Mouse (Mus musculus): Measurements from ENCODE around the gene Tspan3. TPM values are rescaled to one million over a fixed set of nuclear protein-coding genes. Genes with fewer than 3 reads are reported as not detected.

Tspan3 gene
- polyA plus RNA-seq, 1 experiment, result 146 TPM

GRCm38 (mm10) chr9:56131813-56132525 is 33.3 kb downstream of the Tspan3 start:
- peaks cover 39% of the 10 kb centered on the region for H3K36me3 ChIP-seq (ENCODE audit: control insufficient read depth, insufficient read depth, low read length)
- H3K27me3 ChIP-seq (ENCODE audit: control insufficient read depth, insufficient read depth, low read length), result no peaks in the 10 kb centered on the region
- H3K4me3 ChIP-seq (ENCODE audit: control insufficient read depth, insufficient read depth, low read length), result no peak overlapping the region
- DNase-seq, result no peak
- no peak overlapping the region for H3K27ac ChIP-seq (ENCODE audit: control insufficient read depth, insufficient read depth, low read length)
- TF ChIP-seq POLR2A (IDR thresholded peaks at IDR 0.05; ENCODE audit: control insufficient read depth, extremely low read depth, insufficient read depth, low read length, poor library complexity) (no peak), CTCF (IDR thresholded peaks at IDR 0.05; ENCODE audit: borderline replicate concordance, control insufficient read depth, extremely low read depth, insufficient read depth, low read length, poor library complexity) (no peak)
- 93% methylated on average over 10 of the region's 10 CpGs for WGBS
- no peaks in the 10 kb centered on the region for H3K4me1 ChIP-seq (replicated peaks; ENCODE audit: control insufficient read depth, insufficient read depth, low read length)

- Histone ChIP-seq H3K27me3 (ENCODE audit: control insufficient read depth, insufficient read depth, low read length) (no peaks in the 10 kb centered on the region), H3K36me3 (ENCODE audit: control insufficient read depth, insufficient read depth, low read length) (peaks cover 42% of the 10 kb centered on the region), H3K4me1 (replicated peaks; ENCODE audit: control insufficient read depth, insufficient read depth, low read length) (no peaks in the 10 kb centered on the region), H3K27ac (ENCODE audit: control insufficient read depth, insufficient read depth, low read length) (no peak overlapping the region), H3K4me3 (ENCODE audit: control insufficient read depth, insufficient read depth, low read length) (no peak overlapping the region)
- 91% methylated on average over 4 of the region's 4 CpGs for whole genome bisulfite sequencing
- no peak for DNase-seq
- no peak for TF ChIP-seq POLR2A (IDR thresholded peaks at IDR 0.05; ENCODE audit: control insufficient read depth, extremely low read depth, insufficient read depth, low read length, poor library complexity)
- TF ChIP-seq CTCF (IDR thresholded peaks at IDR 0.05; ENCODE audit: borderline replicate concordance, control insufficient read depth, extremely low read depth, insufficient read depth, low read length, poor library complexity), result no peak
Observed at GRCm38 (mm10) chr9:56130536-56130935, 34.7 kb downstream of the Tspan3 start.

- peaks cover 48% of the 10 kb centered on the region for H3K36me3 ChIP-seq (ENCODE audit: control insufficient read depth, insufficient read depth, low read length)
- no peaks in the 10 kb centered on the region for H3K27me3 ChIP-seq (ENCODE audit: control insufficient read depth, insufficient read depth, low read length)
- no peak overlapping the region for H3K27ac ChIP-seq (ENCODE audit: control insufficient read depth, insufficient read depth, low read length)
- WGBS, result 94% methylated on average over 3 of the region's 3 CpGs
- TF ChIP-seq POLR2A (IDR thresholded peaks at IDR 0.05; ENCODE audit: control insufficient read depth, extremely low read depth, insufficient read depth, low read length, poor library complexity) (no peak), CTCF (IDR thresholded peaks at IDR 0.05; ENCODE audit: borderline replicate concordance, control insufficient read depth, extremely low read depth, insufficient read depth, low read length, poor library complexity) (no peak)
- DNase-seq, result no peak
- H3K4me1 ChIP-seq (replicated peaks; ENCODE audit: control insufficient read depth, insufficient read depth, low read length), result no peaks in the 10 kb centered on the region
- no peak overlapping the region for H3K4me3 ChIP-seq (ENCODE audit: control insufficient read depth, insufficient read depth, low read length)
Observed at GRCm38 (mm10) chr9:56129951-56130350, 35.3 kb downstream of the Tspan3 start.

GRCm38 (mm10) chr9:56128331-56128730 is 36.9 kb downstream of the Tspan3 start:
- Histone ChIP-seq H3K27me3 (ENCODE audit: control insufficient read depth, insufficient read depth, low read length) (no peaks in the 10 kb centered on the region), H3K4me3 (ENCODE audit: control insufficient read depth, insufficient read depth, low read length) (no peak overlapping the region), H3K4me1 (replicated peaks; ENCODE audit: control insufficient read depth, insufficient read depth, low read length) (no peaks in the 10 kb centered on the region), H3K27ac (ENCODE audit: control insufficient read depth, insufficient read depth, low read length) (no peak overlapping the region), H3K36me3 (ENCODE audit: control insufficient read depth, insufficient read depth, low read length) (peaks cover 56% of the 10 kb centered on the region)
- no peak for TF ChIP-seq POLR2A (IDR thresholded peaks at IDR 0.05; ENCODE audit: control insufficient read depth, extremely low read depth, insufficient read depth, low read length, poor library complexity)
- no peak for TF ChIP-seq CTCF (IDR thresholded peaks at IDR 0.05; ENCODE audit: borderline replicate concordance, control insufficient read depth, extremely low read depth, insufficient read depth, low read length, poor library complexity)
- 78% methylated on average over 9 of the region's 9 CpGs for WGBS
- DNase-seq, result no peak

- TF ChIP-seq CTCF (IDR thresholded peaks at IDR 0.05; ENCODE audit: borderline replicate concordance, control insufficient read depth, extremely low read depth, insufficient read depth, low read length, poor library complexity), result no peak
- TF ChIP-seq POLR2A (IDR thresholded peaks at IDR 0.05; ENCODE audit: control insufficient read depth, extremely low read depth, insufficient read depth, low read length, poor library complexity), result no peak
- no peaks in the 10 kb centered on the region for H3K27me3 ChIP-seq (ENCODE audit: control insufficient read depth, insufficient read depth, low read length)
- H3K27ac ChIP-seq (ENCODE audit: control insufficient read depth, insufficient read depth, low read length), result no peak overlapping the region
- H3K4me1 ChIP-seq (replicated peaks; ENCODE audit: control insufficient read depth, insufficient read depth, low read length), result no peaks in the 10 kb centered on the region
- WGBS, result 98% methylated on average over 16 of the region's 16 CpGs
- DNase-seq, result no peak
- H3K4me3 ChIP-seq (ENCODE audit: control insufficient read depth, insufficient read depth, low read length), result no peak overlapping the region
- H3K36me3 ChIP-seq (ENCODE audit: control insufficient read depth, insufficient read depth, low read length), result peaks cover 71% of the 10 kb centered on the region
Observed at GRCm38 (mm10) chr9:56126453-56127173, 38.7 kb downstream of the Tspan3 start.

GRCm38 (mm10) chr9:56124561-56124960 is 40.7 kb downstream of the Tspan3 start:
- 94% methylated on average over 11 of the region's 11 CpGs for WGBS
- no peaks in the 10 kb centered on the region for H3K27me3 ChIP-seq (ENCODE audit: control insufficient read depth, insufficient read depth, low read length)
- no peak for DNase-seq
- H3K4me3 ChIP-seq (ENCODE audit: control insufficient read depth, insufficient read depth, low read length), result no peak overlapping the region
- no peaks in the 10 kb centered on the region for H3K4me1 ChIP-seq (replicated peaks; ENCODE audit: control insufficient read depth, insufficient read depth, low read length)
- peaks cover 71% of the 10 kb centered on the region for H3K36me3 ChIP-seq (ENCODE audit: control insufficient read depth, insufficient read depth, low read length)
- TF ChIP-seq CTCF (IDR thresholded peaks at IDR 0.05; ENCODE audit: borderline replicate concordance, control insufficient read depth, extremely low read depth, insufficient read depth, low read length, poor library complexity), result no peak
- TF ChIP-seq POLR2A (IDR thresholded peaks at IDR 0.05; ENCODE audit: control insufficient read depth, extremely low read depth, insufficient read depth, low read length, poor library complexity), result no peak
- no peak overlapping the region for H3K27ac ChIP-seq (ENCODE audit: control insufficient read depth, insufficient read depth, low read length)

Data from thymus, adult 2 months (tissue).